Mouse (Mus musculus) CH12.LX (cell line): Measurements from ENCODE around the gene Megf11.

Experiments
- BHLHE40 ChIP-seq: IDR thresholded peaks from 2 replicates; pipeline ENCODE4 v1.6.1; 2011; ENCODE audit warnings: mild to moderate bottlenecking, low read depth, low read length, improper control_type of control experiment
- CTCF ChIP-seq, 2 experiments: IDR thresholded peaks in 1 of 2; conservative IDR thresholded peaks in 1 of 2; 2 replicates each; pipeline ENCODE4 v1.5.1; 2011 to 2012; ENCODE audit warnings: low read depth in 2 of 2, low read length in 2 of 2, improper control_type of control experiment in 1 of 2, inconsistent platforms in 1 of 2, mild to moderate bottlenecking in 1 of 2, moderate library complexity in 1 of 2
- EP300 ChIP-seq: IDR thresholded peaks from 2 replicates; pipeline ENCODE4 v1.6.1; 2011; ENCODE audit warnings: low read length, improper control_type of control experiment
- ETS1 ChIP-seq: conservative IDR thresholded peaks from 2 replicates; pipeline ENCODE4 v1.6.1; 2012; ENCODE audit warnings: low read depth, mild to moderate bottlenecking, inconsistent platforms, low read length, improper control_type of control experiment, moderate library complexity
- POLR2A ChIP-seq: IDR thresholded peaks from 2 replicates; pipeline ENCODE4 v1.6.1; 2011; ENCODE audit warnings: low read depth, mild to moderate bottlenecking, improper control_type of control experiment, low read length

- no peak for TF ChIP-seq CTCF (conservative IDR thresholded peaks at IDR 0.05 in 1 of 2, IDR thresholded peaks at IDR 0.05 in 1 of 2; ENCODE audit: low read depth in 2 of 2, low read length in 2 of 2)
- no peak for TF ChIP-seq POLR2A
- no peak for TF ChIP-seq ETS1
- no peak for TF ChIP-seq EP300
- TF ChIP-seq BHLHE40 = no peak
Measured at GRCm38 (mm10) chr9:64506440-64507206, 121.2 kb downstream of the Megf11 start.
